Mouse (Mus musculus): ENCODE measurements around the gene Rin2. TPM values are rescaled to one million over a fixed set of nuclear protein-coding genes. Genes with fewer than 3 reads are reported as not detected.
A peak's percentile ranks its signal among the peaks of the same experiment; 100 is the strongest.

The Rin2 gene
- polyA plus RNA-seq, 1 experiment from 2014 or later, result 32.5 TPM

DNA sequence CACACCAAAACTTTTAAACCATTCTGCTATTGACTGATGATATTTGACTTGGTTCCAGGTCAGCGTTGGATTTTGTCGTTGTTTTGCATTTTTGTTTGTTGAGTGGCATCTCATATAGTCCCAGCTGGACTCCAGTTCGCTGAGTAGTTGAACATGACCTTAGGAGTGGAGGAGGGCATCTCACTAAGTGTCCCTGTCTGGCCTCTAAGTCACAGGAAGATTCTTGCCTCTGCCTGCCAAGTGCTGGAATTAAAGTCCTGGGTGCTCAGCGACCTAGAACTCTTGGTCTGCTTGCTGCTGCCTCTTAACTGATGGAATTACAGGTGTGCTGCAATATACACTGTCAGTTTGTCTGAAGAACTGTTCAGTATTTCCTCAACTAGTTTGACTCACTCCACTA is 154.2 kb downstream of the Rin2 start:
- peaks cover under 1% of the 10 kb centered on the region for H3K36me3 ChIP-seq (ENCODE audit: insufficient read depth, low read length)
- H3K4me2 ChIP-seq (replicated peaks; ENCODE audit: low read depth, low read length), result no peak overlapping the region
- 83% methylated on average over 4 of the region's 4 CpGs for whole genome bisulfite sequencing
- H3K4me1 ChIP-seq (ENCODE audit: insufficient read depth, low read length), result peaks cover 19% of the 10 kb centered on the region
- no peak overlapping the region for H3K4me3 ChIP-seq (ENCODE audit: low read length)
- no peak for ATAC-seq (ENCODE audit: low FRiP score, low TSS enrichment)
- H3K27me3 ChIP-seq (ENCODE audit: insufficient read depth, low read length), result no peaks in the 10 kb centered on the region
- H3K27ac ChIP-seq (ENCODE audit: low read length), result no peak overlapping the region
- H3K9ac ChIP-seq (replicated peaks; ENCODE audit: low read length), result no peak overlapping the region
- H3K9me3 ChIP-seq (ENCODE audit: low read length), result no peaks in the 10 kb centered on the region

DNA sequence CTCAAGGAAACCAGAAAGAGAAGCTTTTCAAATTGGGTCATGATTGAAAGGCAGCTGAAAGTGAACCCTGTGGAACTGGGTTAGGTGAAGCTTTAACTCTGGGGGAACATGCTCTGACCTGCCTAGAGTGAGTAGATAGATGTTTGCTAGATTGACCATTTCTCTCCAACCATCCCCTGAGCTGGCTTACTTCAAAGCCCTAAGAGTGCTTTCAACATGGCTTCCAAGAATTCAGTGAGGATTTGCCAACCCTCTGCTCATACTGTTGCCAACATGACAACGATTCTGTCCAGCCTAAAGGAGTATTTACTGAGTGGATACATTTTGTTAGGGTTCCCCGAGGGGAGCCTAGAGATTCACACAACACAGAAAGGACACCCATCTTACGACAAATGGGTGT is 155.4 kb downstream of the Rin2 start:
- H3K27me3 ChIP-seq (ENCODE audit: insufficient read depth, low read length), result no peaks in the 10 kb centered on the region
- no peak overlapping the region for H3K27ac ChIP-seq (ENCODE audit: low read length)
- H3K4me1 ChIP-seq (ENCODE audit: insufficient read depth, low read length), result peaks cover 19% of the 10 kb centered on the region
- H3K9me3 ChIP-seq (ENCODE audit: low read length), result no peaks in the 10 kb centered on the region
- H3K9ac ChIP-seq (replicated peaks; ENCODE audit: low read length), result no peak overlapping the region
- 90% methylated on average over 3 of the region's 3 CpGs for WGBS
- no peak for ATAC-seq (ENCODE audit: low FRiP score, low TSS enrichment)
- H3K4me2 ChIP-seq (replicated peaks; ENCODE audit: low read depth, low read length), result no peak overlapping the region
- H3K4me3 ChIP-seq (ENCODE audit: low read length), result no peak overlapping the region
- H3K36me3 ChIP-seq (ENCODE audit: insufficient read depth, low read length), result peaks cover 5% of the 10 kb centered on the region

DNA sequence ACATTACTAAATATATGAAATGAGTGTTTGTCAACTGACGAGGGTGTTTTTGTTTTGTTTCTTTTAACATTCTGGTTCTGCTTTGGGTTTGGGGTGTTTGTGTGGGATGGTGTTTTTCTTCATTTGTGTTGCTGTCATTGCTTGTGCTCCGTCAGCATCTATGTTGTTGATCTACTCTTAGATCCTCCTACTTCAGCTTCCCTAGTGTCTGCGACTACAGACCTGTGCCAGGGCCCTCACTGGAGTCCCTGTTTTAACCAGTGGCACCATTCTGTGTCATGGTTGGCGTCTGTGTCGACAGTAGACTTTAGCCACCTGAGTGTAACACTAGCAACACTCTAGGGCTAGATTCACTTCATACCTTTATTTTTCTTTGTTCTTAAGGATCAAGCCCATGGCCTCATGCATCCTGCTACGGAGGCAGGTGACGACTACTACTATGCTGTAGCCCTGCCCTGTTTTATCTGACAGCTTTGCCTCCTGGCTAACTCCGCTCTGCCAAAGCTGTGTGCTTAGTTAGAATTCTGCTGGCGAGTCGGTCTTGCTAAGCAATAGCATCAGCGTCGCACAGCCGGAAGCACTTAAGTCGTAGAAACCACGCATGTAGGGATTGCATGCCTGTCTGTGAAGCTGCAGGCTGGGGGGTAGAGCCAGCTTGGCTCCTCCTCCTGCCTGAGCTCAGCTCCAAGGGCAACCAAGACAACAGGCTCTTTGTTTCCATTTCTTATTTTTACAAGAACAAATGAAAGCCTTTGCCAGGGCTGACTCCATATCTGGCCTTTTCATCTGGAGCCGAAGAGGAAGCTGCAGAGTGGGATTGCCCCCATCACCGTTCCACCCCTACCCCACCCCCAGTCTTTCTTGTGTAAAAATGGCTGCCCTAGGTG is 157.2 kb downstream of the Rin2 start:
- WGBS, result 48% methylated on average over 17 of the region's 17 CpGs
- H3K4me1 ChIP-seq (ENCODE audit: insufficient read depth, low read length), result peaks cover 19% of the 10 kb centered on the region

DNA sequence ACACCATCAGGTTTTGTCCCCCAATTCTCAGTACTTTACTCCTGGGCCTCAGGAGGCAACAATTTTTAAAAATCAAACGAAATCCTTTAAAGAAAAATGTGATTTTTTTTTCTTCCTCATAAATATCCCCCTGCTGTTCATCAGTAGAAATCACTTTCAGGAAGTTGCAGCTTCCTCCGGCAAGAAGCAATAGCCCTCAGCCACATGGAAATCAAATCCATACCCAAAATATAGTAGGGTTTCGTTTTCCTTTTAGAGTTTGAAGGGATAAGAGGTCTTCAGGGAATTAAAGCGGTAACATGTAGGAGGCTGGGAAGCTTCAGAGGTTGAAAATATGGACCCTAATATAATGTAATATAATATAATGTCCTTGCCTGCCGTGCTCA is 157.8 kb downstream of the Rin2 start:
- 46% methylated on average over 5 of the region's 5 CpGs for WGBS

More for the DNA sequence above, 157.2 kb downstream of the Rin2 start:
- peak overlapping the region; percentile 89 for H3K27ac ChIP-seq (ENCODE audit: low read length)
- H3K9ac ChIP-seq (replicated peaks; ENCODE audit: low read length), result peak overlapping the region; percentile 36; the same call in 1 of the 2 replicates
- H3K36me3 ChIP-seq (ENCODE audit: insufficient read depth, low read length), result peaks cover 5% of the 10 kb centered on the region
- no peaks in the 10 kb centered on the region for H3K9me3 ChIP-seq (ENCODE audit: low read length)
- ATAC-seq (ENCODE audit: low FRiP score, low TSS enrichment), result peak; percentile 90
- peak overlapping the region; percentile 24 for H3K4me2 ChIP-seq (replicated peaks; ENCODE audit: low read depth, low read length)
- H3K27me3 ChIP-seq (ENCODE audit: insufficient read depth, low read length), result no peaks in the 10 kb centered on the region
- 0 out of 2 replicates have a peak overlapping the region, but pooled peaks have one; percentile 2 for H3K4me3 ChIP-seq (ENCODE audit: low read length)

DNA sequence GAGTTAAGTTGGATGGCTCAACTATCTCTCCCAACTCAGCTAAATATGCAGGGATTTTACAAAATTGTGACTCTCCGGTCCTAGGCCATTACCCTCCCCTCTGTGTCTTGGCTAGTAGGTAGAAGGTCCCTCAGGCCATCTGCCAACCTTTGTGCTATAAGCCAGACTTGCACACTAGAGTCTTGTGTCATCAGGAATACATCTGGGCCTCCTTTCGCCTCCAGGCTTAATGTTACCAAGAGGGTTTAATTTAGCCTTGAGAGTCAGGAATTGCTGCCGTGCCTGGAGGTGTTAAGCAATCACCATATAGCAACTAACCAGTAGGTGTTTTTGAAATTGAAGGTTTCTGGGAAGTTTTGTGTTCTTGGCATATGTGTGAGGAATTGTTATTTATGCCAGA is 158.3 kb downstream of the Rin2 start:
- Histone ChIP-seq H3K4me2 (replicated peaks; ENCODE audit: low read depth, low read length) (no peak overlapping the region), H3K4me3 (ENCODE audit: low read length) (no peak overlapping the region), H3K4me1 (ENCODE audit: insufficient read depth, low read length) (peaks cover 19% of the 10 kb centered on the region), H3K36me3 (ENCODE audit: insufficient read depth, low read length) (peaks cover 5% of the 10 kb centered on the region), H3K27ac (ENCODE audit: low read length) (peak overlapping the region; percentile 89), H3K9ac (replicated peaks; ENCODE audit: low read length) (no peak overlapping the region), H3K9me3 (ENCODE audit: low read length) (no peaks in the 10 kb centered on the region), H3K27me3 (ENCODE audit: insufficient read depth, low read length) (no peaks in the 10 kb centered on the region)
- 80% methylated on average over 3 of the region's 3 CpGs for WGBS
- no peak for ATAC-seq (ENCODE audit: low FRiP score, low TSS enrichment)

More for the DNA sequence above, 157.8 kb downstream of the Rin2 start:
- Histone ChIP-seq H3K4me1 (ENCODE audit: insufficient read depth, low read length) (peaks cover 19% of the 10 kb centered on the region), H3K4me3 (ENCODE audit: low read length) (no peak overlapping the region), H3K4me2 (replicated peaks; ENCODE audit: low read depth, low read length) (peak overlapping the region; percentile 24; the same call in 1 of the 2 replicates), H3K9ac (replicated peaks; ENCODE audit: low read length) (no peak overlapping the region), H3K27ac (ENCODE audit: low read length) (peak overlapping the region; percentile 89), H3K36me3 (ENCODE audit: insufficient read depth, low read length) (peaks cover 5% of the 10 kb centered on the region), H3K9me3 (ENCODE audit: low read length) (no peaks in the 10 kb centered on the region), H3K27me3 (ENCODE audit: insufficient read depth, low read length) (no peaks in the 10 kb centered on the region)
- no peak for ATAC-seq (ENCODE audit: low FRiP score, low TSS enrichment)

DNA sequence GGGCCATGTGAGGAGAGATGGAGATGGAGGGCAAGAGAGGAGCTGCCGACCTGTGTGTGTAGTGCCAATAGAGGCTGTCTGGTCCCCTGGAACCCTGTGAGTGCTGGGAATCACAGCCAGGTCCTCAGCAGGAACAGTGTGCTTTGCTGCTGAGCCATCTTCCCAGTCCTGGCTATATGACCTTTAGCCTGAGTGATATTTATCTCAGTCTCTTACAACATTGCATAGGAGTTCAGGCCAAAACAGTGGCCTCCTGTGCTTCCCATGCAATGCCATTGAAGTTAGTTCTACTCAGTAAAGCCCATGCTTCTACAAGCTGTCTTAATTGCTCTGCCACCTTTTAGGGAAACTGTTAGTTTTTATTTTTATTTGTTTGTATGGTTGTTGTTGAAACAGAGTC is 160.9 kb downstream of the Rin2 start:
- no peak overlapping the region for H3K4me2 ChIP-seq (replicated peaks; ENCODE audit: low read depth, low read length)
- peaks cover 19% of the 10 kb centered on the region for H3K4me1 ChIP-seq (ENCODE audit: insufficient read depth, low read length)
- peaks cover 9% of the 10 kb centered on the region for H3K36me3 ChIP-seq (ENCODE audit: insufficient read depth, low read length)
- no peaks in the 10 kb centered on the region for H3K9me3 ChIP-seq (ENCODE audit: low read length)
- no peak overlapping the region for H3K27ac ChIP-seq (ENCODE audit: low read length)
- 73% methylated on average over 1 of the region's 1 CpGs for WGBS
- H3K9ac ChIP-seq (replicated peaks; ENCODE audit: low read length), result no peak overlapping the region
- no peak for ATAC-seq (ENCODE audit: low FRiP score, low TSS enrichment)
- no peaks in the 10 kb centered on the region for H3K27me3 ChIP-seq (ENCODE audit: insufficient read depth, low read length)
- H3K4me3 ChIP-seq (ENCODE audit: low read length), result no peak overlapping the region

DNA sequence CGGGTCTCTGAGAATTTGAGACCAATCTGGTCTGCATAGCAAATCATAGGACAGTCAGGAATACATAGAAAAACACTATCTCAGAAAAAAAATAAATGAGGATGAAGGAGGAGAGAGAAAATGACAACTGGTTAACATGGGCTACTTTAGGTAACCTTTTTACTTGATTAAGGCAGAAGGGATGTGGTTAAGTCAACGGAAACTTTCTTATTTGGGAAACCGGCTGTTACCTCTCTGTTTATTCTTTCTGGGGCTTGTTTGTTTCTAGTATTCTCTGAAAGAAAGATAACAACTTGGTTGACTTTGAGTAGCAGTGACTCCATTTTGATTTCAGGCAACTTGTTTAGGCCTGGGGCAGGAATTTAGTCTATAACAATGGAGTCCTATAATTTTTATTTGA is 163.7 kb downstream of the Rin2 start:
- H3K27me3 ChIP-seq (ENCODE audit: insufficient read depth, low read length), result no peaks in the 10 kb centered on the region
- no peak overlapping the region for H3K27ac ChIP-seq (ENCODE audit: low read length)
- H3K4me1 ChIP-seq (ENCODE audit: insufficient read depth, low read length), result peaks cover 5% of the 10 kb centered on the region; the same call in 1 of the 2 replicates
- H3K9ac ChIP-seq (replicated peaks; ENCODE audit: low read length), result no peak overlapping the region
- 83% methylated on average over 3 of the region's 3 CpGs for WGBS
- H3K9me3 ChIP-seq (ENCODE audit: low read length), result no peaks in the 10 kb centered on the region
- H3K4me2 ChIP-seq (replicated peaks; ENCODE audit: low read depth, low read length), result no peak overlapping the region
- peaks cover 9% of the 10 kb centered on the region for H3K36me3 ChIP-seq (ENCODE audit: insufficient read depth, low read length)
- ATAC-seq (ENCODE audit: low FRiP score, low TSS enrichment), result no peak
- no peak overlapping the region for H3K4me3 ChIP-seq (ENCODE audit: low read length)

DNA sequence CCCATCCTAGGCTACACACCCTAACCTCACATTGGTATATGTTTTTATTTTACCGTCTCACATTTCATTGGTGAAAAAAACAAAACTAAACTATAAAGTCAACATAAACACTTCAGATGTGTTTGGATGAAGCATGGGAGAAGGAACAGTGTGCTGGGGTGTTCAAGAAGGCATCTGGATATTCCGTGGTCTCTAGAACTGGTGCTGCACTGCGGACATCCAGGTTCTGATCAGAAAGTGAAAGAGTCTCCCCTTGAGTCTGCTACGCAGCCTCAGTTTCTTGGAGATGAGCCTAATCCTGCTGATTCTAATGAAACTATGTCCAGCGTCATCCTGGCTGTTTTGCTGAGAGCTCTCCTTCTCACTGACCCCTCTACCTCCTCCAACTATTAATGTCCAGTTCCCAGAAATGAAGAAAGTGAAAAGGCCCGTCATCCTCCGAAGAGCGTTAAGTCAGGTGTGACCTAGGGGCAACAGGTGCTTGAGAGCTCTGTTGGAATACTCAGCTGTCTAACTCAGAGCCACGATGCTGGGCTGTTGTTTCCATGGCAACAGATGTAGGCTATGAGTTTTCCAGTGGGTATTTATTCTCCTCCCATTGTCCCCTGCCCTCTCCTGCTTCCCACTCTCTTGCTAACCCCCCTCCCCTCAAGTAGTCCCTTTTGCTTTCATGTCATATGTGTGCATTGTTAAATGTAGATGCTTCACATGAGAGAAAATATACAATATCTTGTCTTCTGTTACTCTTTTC is 164.7 kb downstream of the Rin2 start:
- ATAC-seq (ENCODE audit: low FRiP score, low TSS enrichment), result no peak
- H3K27ac ChIP-seq (ENCODE audit: low read length), result no peak overlapping the region

DNA sequence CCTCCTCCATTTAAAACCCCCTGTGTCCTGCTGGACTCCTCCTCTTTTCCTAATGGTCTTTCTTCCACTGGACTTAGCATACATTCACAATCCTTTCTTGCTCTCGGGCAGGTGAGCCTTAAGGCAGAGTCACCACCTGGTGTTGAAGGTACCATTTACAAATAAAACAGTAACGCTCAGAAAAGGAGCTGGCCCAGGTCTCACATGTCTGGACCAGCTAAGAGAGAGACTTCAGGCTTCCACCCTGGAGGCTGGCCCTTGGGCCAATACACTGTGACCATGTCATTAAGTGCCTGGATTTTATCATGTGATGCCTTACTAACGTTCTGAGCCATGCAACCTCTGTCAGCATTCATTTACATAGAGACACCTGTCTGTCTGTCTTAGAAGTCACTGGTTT is 165.3 kb downstream of the Rin2 start:
- Histone ChIP-seq H3K27ac (ENCODE audit: low read length) (no peak overlapping the region), H3K4me1 (ENCODE audit: insufficient read depth, low read length) (peaks cover 5% of the 10 kb centered on the region; the same call in 1 of the 2 replicates), H3K9ac (replicated peaks; ENCODE audit: low read length) (no peak overlapping the region), H3K4me2 (replicated peaks; ENCODE audit: low read depth, low read length) (no peak overlapping the region), H3K4me3 (ENCODE audit: low read length) (no peak overlapping the region), H3K9me3 (ENCODE audit: low read length) (no peaks in the 10 kb centered on the region), H3K36me3 (ENCODE audit: insufficient read depth, low read length) (peaks cover 11% of the 10 kb centered on the region), H3K27me3 (ENCODE audit: insufficient read depth, low read length) (no peaks in the 10 kb centered on the region)
- WGBS, result 71% methylated on average over 3 of the region's 3 CpGs
- no peak for ATAC-seq (ENCODE audit: low FRiP score, low TSS enrichment)

More for the DNA sequence above, 164.7 kb downstream of the Rin2 start:
- WGBS, result 68% methylated on average over 9 of the region's 9 CpGs
- Histone ChIP-seq H3K9ac (replicated peaks; ENCODE audit: low read length) (no peak overlapping the region), H3K4me1 (ENCODE audit: insufficient read depth, low read length) (peaks cover 5% of the 10 kb centered on the region; the same call in 1 of the 2 replicates), H3K36me3 (ENCODE audit: insufficient read depth, low read length) (peaks cover 6% of the 10 kb centered on the region), H3K9me3 (ENCODE audit: low read length) (no peaks in the 10 kb centered on the region), H3K27me3 (ENCODE audit: insufficient read depth, low read length) (no peaks in the 10 kb centered on the region), H3K4me2 (replicated peaks; ENCODE audit: low read depth, low read length) (no peak overlapping the region), H3K4me3 (ENCODE audit: low read length) (no peak overlapping the region)
